Mouse (Mus musculus): ENCODE measurements around the gene Gm43517.

DNA sequence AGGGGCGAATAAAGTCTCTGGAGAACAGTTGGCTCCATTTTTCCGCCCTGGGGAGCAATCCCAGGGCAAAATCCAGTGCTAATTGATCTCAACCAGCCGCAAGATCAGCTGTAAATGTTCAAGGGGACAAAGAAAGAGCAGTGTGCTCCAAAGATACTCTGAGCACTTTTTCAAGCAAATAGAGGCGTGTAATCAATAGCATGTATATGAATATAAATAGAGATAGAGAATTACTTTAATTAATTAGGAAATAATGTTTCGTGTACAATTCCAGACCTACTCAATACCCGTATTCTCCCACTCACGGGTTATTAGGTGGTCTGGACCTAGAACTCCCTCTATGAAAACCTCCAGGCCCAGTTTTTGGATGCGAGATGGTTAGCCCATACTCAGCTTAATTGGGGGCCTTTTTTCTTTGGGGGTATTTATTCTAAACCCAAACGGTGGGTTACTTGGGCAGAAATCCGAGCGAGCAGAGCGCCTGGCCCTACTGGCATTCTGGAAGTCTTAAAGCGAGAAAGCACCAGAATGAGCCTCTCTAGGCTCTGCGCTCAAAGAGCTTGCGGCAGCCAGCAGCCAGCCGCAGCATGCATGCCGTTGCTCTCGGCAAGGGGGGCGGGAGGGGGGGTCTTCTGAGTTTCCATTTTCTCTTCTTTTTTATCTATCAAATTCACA lies 8.5 kb upstream of the Gm43517 start:
- TF ChIP-seq CTCF (IDR thresholded peaks at IDR 0.05) (no peak), POLR2A (IDR thresholded peaks at IDR 0.05; ENCODE audit: insufficient read depth, low read depth, low read length) (no peak)
